Mouse (Mus musculus): ENCODE measurements around the gene Galnt17. TPM values are rescaled to one million over a fixed set of nuclear protein-coding genes. Genes with fewer than 3 reads are reported as not detected.
A peak's percentile ranks its signal among the peaks of the same experiment; 100 is the strongest.

Gene Galnt17
- polyA plus RNA-seq, 1 experiment, result 1.7 TPM

DNA sequence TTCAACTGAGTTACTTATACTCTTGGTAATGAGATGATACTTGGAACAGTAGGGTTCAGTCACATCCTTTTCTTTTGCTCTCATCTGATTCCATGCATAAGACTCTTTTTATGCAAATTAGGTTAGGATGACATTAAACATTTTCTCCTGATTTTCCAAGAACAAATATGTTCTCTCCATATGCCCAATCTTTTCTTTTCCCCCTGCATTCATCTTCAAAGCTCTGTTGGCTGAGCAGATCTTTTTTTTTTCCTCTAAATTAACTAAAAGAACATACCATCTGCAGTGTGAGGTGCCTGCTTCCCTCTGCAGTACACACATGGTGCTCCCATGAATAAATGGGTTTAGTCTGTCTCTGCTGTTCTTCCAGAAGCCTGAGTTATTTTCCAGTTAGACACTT is 173.5 kb downstream of the Galnt17 start:
- DNase-seq (ENCODE audit: low read depth), result no peak

DNA sequence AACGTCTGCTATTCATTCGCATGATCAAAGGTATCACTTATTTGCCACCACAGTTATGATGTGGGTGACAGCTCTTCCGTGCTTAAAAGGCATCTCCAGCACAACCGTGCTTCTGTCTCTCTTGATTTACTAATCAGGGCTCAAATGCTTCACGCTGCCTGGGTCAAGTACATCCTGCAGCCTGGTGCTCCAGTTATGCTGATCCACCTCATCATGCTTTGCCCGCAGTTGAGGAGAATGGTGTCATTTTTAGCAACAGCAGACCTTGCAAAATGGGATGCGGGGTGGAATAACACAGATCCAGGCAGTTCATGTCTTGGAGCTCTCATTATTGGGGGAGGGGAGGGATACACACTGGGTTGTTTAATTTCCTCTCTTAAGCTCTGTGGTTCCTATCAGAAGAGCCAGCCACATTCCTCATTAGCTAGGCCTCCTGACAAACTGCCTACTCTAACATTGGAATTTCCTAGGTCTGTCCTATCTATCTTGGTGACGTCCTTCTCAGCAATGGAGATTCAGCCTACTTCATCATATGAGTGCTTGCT is 187.9 kb downstream of the Galnt17 start:
- DNase-seq (ENCODE audit: low read depth), result no peak

DNA sequence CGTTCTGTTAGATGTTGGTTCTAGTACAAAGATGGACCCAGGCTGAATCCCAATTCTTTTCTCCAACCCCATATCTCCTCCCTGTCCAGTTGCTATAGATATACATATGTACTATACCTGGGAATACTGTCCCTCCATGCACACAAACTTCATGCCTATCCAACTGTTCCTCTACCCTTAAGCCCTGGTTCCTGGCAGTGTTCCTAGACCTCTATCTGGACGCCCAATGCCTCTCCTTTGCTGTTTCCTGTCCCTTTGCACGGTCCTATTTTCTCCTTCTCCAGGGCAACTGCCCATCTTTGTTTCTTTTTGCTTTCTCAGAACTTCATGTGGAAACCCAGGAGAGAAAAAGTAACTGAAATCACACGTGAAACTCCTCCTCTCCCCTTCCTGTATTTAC is 188.4 kb downstream of the Galnt17 start:
- no peak for DNase-seq (ENCODE audit: low read depth)

DNA sequence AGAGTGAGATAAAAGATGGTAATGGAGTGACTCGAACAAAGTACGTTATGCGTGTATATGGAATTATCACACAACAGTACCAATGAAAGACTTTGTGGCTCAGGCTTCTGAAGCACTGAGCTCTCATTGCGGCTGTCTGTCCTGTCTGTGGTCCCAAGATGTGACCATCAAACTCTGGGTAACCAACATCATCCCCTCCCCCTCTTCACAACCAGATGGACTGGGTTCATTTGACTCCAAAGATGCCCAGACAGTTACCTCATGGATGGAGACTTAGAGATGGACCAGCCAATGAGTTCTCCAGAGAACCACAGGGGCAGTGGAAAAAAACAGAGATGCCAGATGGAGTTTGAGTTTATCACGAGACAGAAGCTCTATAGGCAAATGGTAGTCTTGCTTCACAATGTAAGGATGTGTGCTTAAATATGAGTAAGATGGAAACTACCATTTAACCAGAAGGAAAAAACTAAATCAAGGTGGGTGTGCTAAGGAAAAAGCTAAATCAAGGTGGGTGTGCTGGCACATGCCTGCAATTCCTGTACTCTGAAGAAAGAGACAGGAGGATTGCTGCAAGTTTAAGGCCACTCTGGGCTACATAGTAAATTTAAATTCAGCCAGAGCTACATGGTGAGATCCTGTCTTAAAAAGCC is 190.8 kb downstream of the Galnt17 start:
- no peak for DNase-seq (ENCODE audit: low read depth)

DNA sequence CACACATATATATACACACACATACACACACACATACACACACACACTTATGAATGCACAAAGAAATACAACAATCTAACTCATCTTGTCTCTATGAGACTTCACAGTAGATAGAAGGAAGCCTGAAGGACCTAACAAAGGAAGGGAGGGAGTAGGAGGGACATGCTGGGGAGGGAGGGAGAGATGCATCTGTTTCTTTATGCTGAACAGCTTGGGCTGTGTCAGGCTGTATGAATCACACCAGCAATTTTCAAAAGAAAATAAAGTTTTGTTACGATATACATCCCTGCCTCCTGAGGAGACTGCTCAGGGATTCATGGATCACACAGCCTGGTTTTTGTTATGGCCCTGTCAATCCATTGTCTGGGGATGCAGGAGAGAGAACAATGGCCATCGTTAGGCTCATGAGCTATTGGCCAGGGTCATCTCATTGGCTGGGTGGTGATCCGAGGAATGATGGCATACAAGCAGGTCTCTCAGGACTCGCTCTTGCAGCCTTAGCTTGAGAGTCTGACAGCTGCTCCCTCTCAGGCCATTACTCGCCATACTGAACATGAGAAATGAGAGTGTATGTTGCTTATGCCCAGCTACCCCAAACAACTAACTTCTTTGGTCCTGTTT is 194.3 kb downstream of the Galnt17 start:
- DNase-seq (ENCODE audit: low read depth), result no peak

DNA sequence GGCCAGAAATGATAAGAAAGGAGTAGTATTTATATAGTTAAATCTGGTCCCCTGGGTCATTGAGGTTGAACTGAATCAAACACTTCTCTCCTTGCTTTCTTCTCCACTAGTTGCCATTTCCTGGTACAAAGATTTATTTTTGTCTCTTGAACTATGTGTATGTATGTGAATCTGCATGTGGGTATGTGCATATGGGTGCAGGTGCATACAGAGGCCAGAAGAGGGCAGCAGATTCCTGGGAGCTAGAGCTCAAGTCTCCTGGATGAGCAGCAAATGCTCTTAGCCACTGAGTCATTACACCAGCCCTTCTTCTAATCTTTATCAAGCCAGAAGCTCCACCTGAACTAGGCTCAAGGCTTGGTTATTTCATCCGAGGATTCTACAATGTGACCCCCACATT is 201.1 kb downstream of the Galnt17 start:
- no peak for DNase-seq (ENCODE audit: low read depth)

DNA sequence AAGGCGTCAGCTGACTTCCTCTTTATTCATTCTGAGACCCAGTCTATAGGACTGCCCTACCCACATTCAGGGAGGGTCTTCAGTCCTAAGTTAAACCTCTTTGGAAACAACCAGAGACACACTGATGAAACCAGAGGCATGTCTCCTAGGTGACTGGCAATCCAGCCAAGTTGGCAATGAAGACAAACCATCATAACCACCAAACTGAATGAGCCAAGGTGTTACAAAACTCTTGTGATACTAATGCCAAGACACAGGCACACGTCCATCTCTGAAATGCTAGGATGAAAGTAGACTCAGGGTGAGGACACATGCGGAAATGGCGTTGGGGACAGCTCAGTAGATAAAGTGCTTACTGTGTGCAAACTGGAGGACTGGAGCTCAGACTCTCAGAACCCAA is 211.5 kb downstream of the Galnt17 start:
- DNase-seq (ENCODE audit: low read depth), result peak; percentile 60

DNA sequence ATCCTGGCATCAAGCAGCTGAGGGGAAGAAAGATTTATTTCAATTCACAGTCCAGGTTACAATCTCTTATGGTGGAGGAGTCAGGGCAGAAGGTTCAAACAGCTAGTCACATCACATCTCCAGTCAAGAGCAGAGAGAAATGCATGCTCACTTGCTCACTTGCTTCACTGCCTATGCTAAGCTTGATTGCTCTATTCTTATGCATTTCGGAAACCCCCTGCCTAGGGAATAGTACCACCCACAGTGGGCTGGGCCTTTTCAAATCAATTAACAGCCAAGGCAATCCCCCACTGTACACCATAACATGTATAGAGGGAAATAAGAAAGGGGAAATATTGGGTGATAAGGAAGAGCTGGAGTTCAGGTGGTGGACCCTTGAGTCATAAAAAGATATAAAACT is 212.7 kb downstream of the Galnt17 start:
- no peak for DNase-seq (ENCODE audit: low read depth)

DNA sequence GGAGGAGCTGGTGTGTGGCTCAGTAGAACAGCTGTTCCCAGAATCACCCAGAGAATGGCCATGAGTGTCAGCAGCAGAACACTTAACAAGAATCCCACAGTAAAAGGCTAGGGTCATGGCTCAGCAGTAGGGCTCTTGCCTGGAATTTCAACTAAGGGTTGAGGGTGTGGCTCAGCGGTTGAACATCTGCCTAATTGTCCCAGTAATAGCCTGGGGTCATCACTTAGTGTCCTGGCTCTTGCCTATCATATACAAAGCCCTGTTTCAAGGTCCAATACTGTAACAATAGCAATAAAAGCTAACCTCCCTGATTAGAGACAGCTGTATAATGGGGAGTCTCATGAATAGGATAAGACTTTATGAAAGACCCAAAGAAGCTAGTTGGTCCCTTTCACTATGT is 213.5 kb downstream of the Galnt17 start:
- no peak for DNase-seq (ENCODE audit: low read depth)

DNA sequence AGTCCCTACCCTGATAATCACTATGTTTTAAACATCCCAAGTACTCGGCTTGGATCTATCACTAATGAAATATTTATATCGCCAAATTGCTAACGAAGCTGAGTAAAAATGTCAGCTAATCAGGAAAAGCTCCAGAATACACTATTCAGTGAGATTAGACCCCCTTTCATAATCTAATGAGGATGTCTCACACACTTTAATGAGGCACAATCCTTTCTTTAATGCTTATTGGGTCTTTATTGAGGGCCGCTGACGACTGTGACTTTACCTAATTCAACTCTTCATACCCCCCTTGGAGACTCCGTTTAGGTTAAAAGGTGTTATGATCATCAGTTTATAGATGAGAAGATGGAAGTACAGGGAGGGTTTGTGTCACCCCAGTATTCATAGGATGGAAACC is 214.2 kb downstream of the Galnt17 start:
- DNase-seq (ENCODE audit: low read depth), result no peak

DNA sequence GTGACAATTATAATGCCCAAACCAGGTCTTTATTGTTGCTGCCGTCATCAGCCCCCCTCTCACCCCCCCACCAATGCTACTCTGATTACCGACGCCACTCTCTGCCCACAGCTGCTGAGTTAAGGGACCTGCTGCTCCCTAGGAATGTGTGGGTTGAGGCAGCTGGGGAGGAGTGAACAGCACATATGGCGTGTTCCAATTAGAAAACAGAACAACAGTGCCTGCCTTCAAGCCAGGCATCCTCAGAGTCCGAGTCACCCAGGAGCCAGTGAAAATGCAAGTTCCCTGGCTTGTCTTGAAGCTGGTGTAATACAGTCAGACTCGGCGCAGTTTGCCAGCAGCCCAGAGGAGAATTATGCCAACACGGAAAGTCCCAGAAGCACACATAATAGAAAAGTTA is 218.4 kb downstream of the Galnt17 start:
- DNase-seq (ENCODE audit: low read depth), result no peak

DNA sequence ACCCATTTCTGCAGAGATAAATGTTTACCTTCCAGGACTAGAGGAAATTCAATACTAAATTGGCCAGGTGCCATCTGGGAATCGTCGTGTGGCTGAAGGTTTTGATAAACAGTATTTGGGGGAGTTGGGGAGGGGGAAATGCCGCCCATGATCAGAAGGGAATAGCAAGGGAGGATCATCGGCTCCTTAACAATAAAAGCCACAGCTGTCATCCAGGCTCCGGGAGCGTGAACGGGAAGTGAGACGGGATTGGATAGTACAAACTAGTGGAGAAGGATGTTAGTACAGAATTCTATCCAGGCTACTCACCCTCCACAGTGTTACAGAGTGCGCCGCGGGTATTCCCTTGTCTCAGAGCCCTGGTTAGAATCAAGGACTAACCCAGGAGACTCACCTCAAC is 219.4 kb downstream of the Galnt17 start:
- no peak for DNase-seq (ENCODE audit: low read depth)

DNA sequence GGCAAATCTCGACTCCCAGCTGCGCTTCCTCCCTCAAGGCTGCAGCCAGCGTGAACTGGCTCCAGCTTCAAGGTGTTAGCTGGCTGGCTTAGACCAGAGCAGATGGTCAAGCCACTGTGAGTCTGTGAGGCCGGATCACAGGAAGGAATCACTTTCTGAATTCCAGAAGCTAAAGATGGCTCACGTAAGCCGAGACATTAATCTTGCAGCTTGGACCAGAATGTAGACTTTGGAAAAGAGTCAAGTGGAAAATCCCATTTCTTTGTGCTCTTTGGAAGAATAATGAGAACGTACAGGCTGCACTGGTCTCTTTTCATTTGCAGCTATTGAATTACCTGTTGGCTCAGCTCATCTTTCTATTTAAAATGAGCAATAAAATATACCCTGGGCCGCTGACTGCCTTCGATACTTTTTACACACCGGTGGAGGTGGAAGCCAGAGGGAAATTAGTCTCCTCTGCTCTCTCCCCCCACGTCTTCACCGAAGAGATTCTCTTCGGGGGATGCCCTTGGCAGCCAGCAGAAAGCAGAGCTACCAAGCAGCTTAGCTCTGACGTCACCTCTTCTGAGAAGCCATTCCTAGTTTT is 225.1 kb downstream of the Galnt17 start:
- DNase-seq (ENCODE audit: low read depth), result no peak

DNA sequence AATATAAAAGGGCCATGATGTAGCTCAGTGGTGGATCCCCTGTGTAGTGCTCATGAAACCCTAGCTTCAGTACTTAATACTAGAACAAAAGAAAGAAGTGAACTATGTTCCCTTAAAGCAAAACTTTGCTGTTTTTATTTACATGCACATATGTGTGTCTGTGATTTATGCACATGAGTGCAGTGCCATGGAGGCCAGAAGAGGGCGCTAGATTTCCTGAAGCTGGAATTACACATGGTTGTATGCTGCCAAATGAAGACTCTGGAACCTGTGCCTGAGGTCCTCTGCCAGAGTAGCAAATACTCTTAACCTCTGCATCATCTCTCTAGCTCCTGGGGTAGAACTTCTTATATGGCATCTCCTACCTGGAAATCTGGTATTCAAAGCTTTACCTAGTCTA is 230.6 kb downstream of the Galnt17 start:
- no peak for DNase-seq (ENCODE audit: low read depth)

DNA sequence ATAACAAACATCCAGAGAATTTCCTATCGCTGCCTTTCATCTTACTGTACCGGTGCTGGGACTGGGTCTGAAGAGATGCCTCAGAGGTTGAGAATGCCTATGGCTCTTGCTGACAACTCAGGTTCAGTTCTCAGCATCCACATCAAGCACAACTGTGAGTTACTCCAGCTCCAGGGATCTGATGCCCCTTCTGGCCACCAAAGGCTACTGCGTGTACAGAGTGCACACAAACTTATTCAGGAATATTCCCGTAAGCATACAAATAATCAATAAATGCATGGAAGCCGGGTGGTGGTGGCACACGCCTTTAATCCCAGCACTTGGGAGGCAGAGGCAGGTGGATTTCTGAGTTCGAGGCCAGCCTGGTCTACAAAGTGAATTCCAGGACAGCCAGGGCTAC is 232.5 kb downstream of the Galnt17 start:
- no peak for DNase-seq (ENCODE audit: low read depth)

DNA sequence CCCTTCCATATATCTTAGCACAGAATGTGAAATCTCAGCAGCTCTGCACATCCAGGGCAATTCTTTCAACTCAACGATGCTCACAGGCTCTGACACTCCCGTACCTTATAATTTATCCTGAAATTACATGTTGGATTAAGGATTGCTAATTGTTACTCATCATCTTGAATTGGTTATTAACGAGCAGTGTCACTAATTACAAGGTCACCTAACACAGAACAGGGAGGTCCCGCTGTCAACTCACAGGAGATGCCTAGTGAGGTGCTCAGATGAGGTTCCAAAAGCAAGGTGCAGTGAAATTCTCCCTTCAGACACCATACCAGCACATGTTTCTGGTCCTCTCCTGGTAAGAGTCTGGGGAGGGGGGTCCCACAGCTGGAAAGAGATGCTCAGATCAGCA is 234.0 kb downstream of the Galnt17 start:
- no peak for DNase-seq (ENCODE audit: low read depth)

DNA sequence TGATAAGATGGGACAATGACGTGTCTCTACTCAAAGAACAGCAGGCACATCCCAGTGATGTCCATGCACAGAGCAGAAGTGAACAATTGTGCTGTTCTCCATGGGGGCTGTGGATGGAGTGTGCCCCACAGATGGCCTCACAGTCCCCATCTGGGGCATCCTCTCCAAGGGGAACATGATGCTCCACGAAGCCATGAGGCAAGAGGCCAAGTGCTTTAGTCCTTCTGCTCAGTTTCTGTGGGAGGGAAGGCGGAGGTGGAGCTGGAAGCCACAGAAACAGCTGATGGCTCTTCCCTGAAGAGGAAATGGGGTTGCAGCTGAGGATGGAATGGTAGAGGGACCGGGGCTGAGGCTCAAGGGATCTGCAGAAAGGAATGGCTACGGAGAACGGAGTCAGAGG is 243.1 kb downstream of the Galnt17 start:
- DNase-seq (ENCODE audit: low read depth), result no peak

DNA sequence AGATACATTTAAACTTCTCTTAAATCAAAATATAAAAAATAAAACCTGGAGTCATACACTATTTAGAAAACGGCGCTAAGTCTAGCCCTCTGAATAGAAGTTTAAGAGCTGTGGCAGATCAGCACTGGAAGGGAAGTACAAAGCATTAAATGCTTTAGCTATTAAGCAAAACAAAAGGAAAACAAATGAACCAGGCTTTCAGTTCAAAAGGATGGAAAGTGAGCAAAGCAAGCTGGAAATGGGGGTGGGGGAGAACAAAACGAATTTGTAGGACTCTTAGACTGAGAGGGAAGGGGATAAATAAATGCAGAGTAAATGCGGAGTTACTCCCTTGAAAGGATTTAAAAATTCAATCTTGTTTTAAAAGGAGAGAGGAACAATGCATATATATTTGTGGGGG is 259.8 kb downstream of the Galnt17 start:
- no peak for DNase-seq (ENCODE audit: low read depth)

DNA sequence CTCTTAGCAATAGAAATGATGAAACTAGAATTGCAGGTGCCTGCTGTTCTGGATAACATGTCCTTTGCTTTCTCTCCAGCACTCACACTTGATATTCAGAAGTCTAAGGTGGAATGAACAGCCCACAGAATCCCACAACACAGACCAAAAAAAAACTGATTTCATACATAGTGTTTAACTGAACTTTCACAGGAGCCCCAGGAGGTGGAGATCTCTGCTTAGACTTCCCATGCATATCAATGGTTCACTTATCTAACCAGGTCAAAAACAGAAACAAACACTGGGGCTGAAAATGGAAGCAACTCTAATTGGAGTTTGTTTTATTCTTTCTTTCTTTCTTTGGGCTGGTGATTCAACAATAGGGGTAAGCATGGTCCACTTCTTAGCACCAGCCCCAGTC is 265.2 kb downstream of the Galnt17 start:
- DNase-seq (ENCODE audit: low read depth), result no peak

DNA sequence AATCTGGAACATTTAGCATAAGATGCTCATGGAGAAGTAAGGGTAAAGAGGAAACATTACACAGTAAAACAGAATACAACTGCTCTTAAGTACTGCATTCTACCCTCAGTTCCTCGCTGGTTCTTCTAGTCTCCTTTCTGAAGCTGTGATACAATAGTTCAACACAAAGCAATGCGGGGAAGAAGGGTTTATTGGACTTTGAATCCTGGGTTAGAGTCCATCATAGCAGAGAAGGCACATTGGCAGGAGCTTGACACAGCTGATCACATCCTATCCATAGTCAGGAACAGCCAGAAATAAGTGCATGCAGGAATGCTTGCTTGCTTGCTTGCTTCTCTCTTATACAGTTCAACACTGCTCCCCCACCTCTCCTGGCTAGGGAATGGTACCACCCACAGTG is 267.9 kb downstream of the Galnt17 start:
- no peak for DNase-seq (ENCODE audit: low read depth)

DNA sequence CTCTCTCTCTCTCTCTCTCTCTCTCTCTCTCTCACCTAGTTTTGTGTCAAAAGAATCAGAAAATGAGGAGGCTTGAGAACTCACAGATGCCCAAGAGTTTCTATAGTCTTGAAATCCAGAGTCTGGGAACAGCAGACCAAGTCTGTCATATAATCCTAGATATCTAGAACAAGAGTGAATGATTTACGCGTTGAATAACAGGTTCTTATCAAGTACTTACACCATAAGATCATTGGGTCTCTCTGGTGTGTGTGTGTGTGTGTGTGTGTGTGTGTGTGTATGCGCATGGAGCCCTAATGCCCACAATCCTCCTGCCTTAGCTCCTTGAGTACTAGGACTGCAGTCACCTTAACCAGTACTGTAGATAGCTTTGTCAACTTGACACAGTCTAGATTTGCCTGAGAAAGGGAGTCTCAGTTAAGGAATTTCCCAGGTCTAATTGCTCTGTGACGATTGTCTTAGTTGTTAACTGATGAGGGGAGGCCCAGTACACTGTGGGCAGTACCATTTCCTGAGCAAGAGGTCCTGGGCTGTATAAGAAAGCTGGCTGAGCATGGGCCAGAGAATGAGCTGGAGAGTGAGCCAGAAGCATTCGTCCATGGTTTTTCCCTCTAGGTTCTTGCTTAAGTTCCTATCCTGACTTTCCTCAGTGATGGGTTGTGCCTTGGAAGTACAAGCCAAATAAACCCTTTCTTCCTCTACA is 268.5 kb downstream of the Galnt17 start:
- DNase-seq (ENCODE audit: low read depth), result no peak

DNA sequence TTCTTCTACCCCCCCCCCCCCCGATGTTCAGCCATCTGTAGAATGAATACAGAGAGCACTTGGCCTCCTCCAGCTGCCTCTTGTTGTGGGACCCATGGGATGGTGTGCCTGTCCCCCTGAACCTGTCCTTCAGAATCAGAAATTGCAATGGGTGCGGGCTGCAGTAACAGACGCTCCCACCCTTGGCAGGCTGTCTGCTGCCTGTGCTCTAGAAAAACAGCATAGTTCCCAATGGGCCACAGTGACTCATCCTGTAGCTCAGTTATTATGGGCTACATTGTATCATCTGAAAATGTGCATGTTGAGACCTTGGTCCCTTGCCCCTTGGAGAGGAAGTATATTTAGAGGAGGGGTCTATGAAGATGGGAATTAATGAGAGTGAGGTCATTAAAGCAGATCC is 283.8 kb downstream of the Galnt17 start:
- DNase-seq (ENCODE audit: low read depth), result no peak

Measured in gonadal fat pad, adult 2 months (tissue).